Mouse (Mus musculus) left cerebral cortex, adult 11 months (tissue): ENCODE data around the gene Tmem95.
"Not testable (repeated sequence)": the region's sequence is repeated elsewhere in the genome, so short reads cannot be mapped to it uniquely, and the experiment has no call there.

Experiments used
- DNase-seq: peaks from one replicate; pipeline ENCODE4 v3.0.0; 2022; ENCODE audit warnings: low spot score

Tmem95 gene

GRCm38 (mm10) chr11:69880506-69880852 lies 2.7 kb upstream of the Tmem95 start:
- DNase-seq, result no peak

- DNase-seq, result no peak
Observed at GRCm38 (mm10) chr11:69879711-69880110, 1.9 kb upstream of the Tmem95 start.

GRCm38 (mm10) chr11:69878952-69879351 lies 1.1 kb upstream of the Tmem95 start:
- no peak for DNase-seq

GRCm38 (mm10) chr11:69878399-69878798 lies 581 bp upstream of the Tmem95 start:
- no peak for DNase-seq

GRCm38 (mm10) chr11:69876867-69877266 lies 951 bp downstream of the Tmem95 start:
- no peak for DNase-seq

- no peak for DNase-seq
Observed at GRCm38 (mm10) chr11:69876186-69876585, 1.6 kb downstream of the Tmem95 start.

- DNase-seq, result no peak
Observed at GRCm38 (mm10) chr11:69872451-69872850, 5.4 kb downstream of the Tmem95 start.

- no peak for DNase-seq
Observed at GRCm38 (mm10) chr11:69871822-69872221, 6.0 kb downstream of the Tmem95 start.

- DNase-seq, result no peak
Observed at GRCm38 (mm10) chr11:69870289-69871069, 7.3 kb downstream of the Tmem95 start.

GRCm38 (mm10) chr11:69867335-69867734 lies 10.5 kb downstream of the Tmem95 start:
- DNase-seq, result no peak

GRCm38 (mm10) chr11:69865561-69865960 lies 12.3 kb downstream of the Tmem95 start:
- no peak for DNase-seq

GRCm38 (mm10) chr11:69864138-69864860 lies 13.5 kb downstream of the Tmem95 start:
- no peak for DNase-seq

- DNase-seq, result not testable (repeated sequence)
Observed at GRCm38 (mm10) chr11:69863729-69864128, 14.1 kb downstream of the Tmem95 start.

- no peak for DNase-seq
Observed at GRCm38 (mm10) chr11:69858113-69858998, 19.5 kb downstream of the Tmem95 start, which contains the start of gene Tnk1. Tnk1 (minus strand) TSS chr11:69858730.

- DNase-seq, result no peak
Observed at GRCm38 (mm10) chr11:69855347-69855746, 22.5 kb downstream of the Tmem95 start.

- no peak for DNase-seq
Observed at GRCm38 (mm10) chr11:69854680-69855079, 23.1 kb downstream of the Tmem95 start.

GRCm38 (mm10) chr11:69853994-69854393 lies 23.8 kb downstream of the Tmem95 start:
- DNase-seq, result no peak

- DNase-seq, result no peak
Observed at GRCm38 (mm10) chr11:69850754-69851153, 27.1 kb downstream of the Tmem95 start.

GRCm38 (mm10) chr11:69849884-69850283 lies 27.9 kb downstream of the Tmem95 start:
- no peak for DNase-seq

- no peak for DNase-seq
Observed at GRCm38 (mm10) chr11:69849128-69849527, 28.7 kb downstream of the Tmem95 start.

GRCm38 (mm10) chr11:69848021-69848420 lies 29.8 kb downstream of the Tmem95 start:
- no peak for DNase-seq
